Mouse (Mus musculus) spleen, adult 2 months (tissue): ENCODE results near the gene Pkmyt1. TPM values are rescaled to one million over a fixed set of nuclear protein-coding genes. Genes with fewer than 3 reads are reported as not detected.

Experiments
- DNase-seq, 2 experiments: peaks; one replicate each; pipeline versions ENCODE4 v3.0.0 to v3.0.0-alpha.2; 2012 to 2021; ENCODE audit warnings: low spot score in 2 of 2, low read depth in 1 of 2
- H3K27ac ChIP-seq: fragments of 200-500 bp; 2 replicates; pipeline ENCODE4 v1.5.1; 2012; ENCODE audit warnings: low read length, inconsistent platforms; ENCODE audit not compliant: insufficient read depth
- H3K27me3 ChIP-seq: fragments of 200-500 bp; 2 replicates; pipeline ENCODE4 v1.6.1; 2012; ENCODE audit warnings: mild to moderate bottlenecking, moderate library complexity, low read length, inconsistent platforms; ENCODE audit not compliant: control insufficient read depth, insufficient read depth
- H3K36me3 ChIP-seq: fragments of 200-500 bp; 2 replicates; pipeline ENCODE4 v1.6.1; 2012; ENCODE audit warnings: mild to moderate bottlenecking, low read length, inconsistent platforms; ENCODE audit not compliant: control insufficient read depth, insufficient read depth
- H3K4me1 ChIP-seq: fragments of 200-500 bp; 2 replicates; pipeline ENCODE4 v1.6.1; 2011; ENCODE audit warnings: inconsistent platforms; ENCODE audit not compliant: control insufficient read depth, insufficient read depth, insufficient read length
- H3K4me3 ChIP-seq: fragments of 200-500 bp; 2 replicates; pipeline ENCODE4 v1.5.1; 2011; ENCODE audit warnings: mild to moderate bottlenecking, inconsistent platforms; ENCODE audit not compliant: insufficient read depth, insufficient read length; ENCODE audit errors: extremely low read depth
- CTCF ChIP-seq: fragments of 200-500 bp; IDR thresholded peaks from 2 replicates; pipeline ENCODE4 v1.5.1; 2011; ENCODE audit warnings: mild to moderate bottlenecking, inconsistent platforms; ENCODE audit not compliant: insufficient read depth, insufficient read length, insufficient replicate concordance; ENCODE audit errors: extremely low read depth
- POLR2A ChIP-seq: fragments of 200-500 bp; IDR thresholded peaks from 2 replicates; pipeline ENCODE4 v1.6.1; 2011; ENCODE audit warnings: low read depth, low read length, inconsistent platforms
- WGBS: fragments of 180-500 bp; shearing (Covaris S2); methylation state at CpG from one replicate; pipeline ENCODE4 v1.1.7; 2018; 5-methylcytosine and 5-hydroxymethylcytosine counted together
- polyA plus RNA-seq: library from polyadenylated mRNA; depleted of rRNA; stranded (reverse); fragments of >200 nt; gene quantifications from 2 replicates; pipeline ENCODE4 v1.2.3, GENCODE M21; 2012

Gene Pkmyt1
- polyA plus RNA-seq, 1 experiment: 48.3 TPM

- H3K4me1 ChIP-seq: peaks cover 6% of the 10 kb centered on the region; the same call in 1 of the 2 replicates
- no peak for DNase-seq
- H3K27ac ChIP-seq: no peak overlapping the region
- TF ChIP-seq CTCF (no peak), POLR2A (no peak)
- no peaks in the 10 kb centered on the region for H3K36me3 ChIP-seq
- H3K4me3 ChIP-seq: peak overlapping the region; percentile 47; the same call in 1 of the 2 replicates
- H3K27me3 ChIP-seq: peaks cover 13% of the 10 kb centered on the region
- 3% methylated on average over 59 of the region's 101 CpGs for WGBS
These were observed 26.7 kb upstream of the Pkmyt1 start for GRCm38 (mm10) chr17:23699131-23700077.

GRCm38 (mm10) chr17:23700079-23700478 lies 26.1 kb upstream of the Pkmyt1 start:
- no peaks in the 10 kb centered on the region for H3K36me3 ChIP-seq
- peaks cover 6% of the 10 kb centered on the region; the same call in 1 of the 2 replicates for H3K4me1 ChIP-seq
- no peak overlapping the region for H3K27ac ChIP-seq
- TF ChIP-seq CTCF (peak; percentile 34; the same call in 1 of the 2 replicates), POLR2A (no peak)
- DNase-seq: peak; percentile 47 to 82
- 1% methylated on average over 18 of the region's 28 CpGs for WGBS
- H3K4me3 ChIP-seq: peak overlapping the region; percentile 47; the same call in 1 of the 2 replicates
- peaks cover 14% of the 10 kb centered on the region for H3K27me3 ChIP-seq

- H3K36me3 ChIP-seq: no peaks in the 10 kb centered on the region
- no peak overlapping the region for H3K4me3 ChIP-seq
- H3K27me3 ChIP-seq: peaks cover 14% of the 10 kb centered on the region
- no peak for DNase-seq
- no peak overlapping the region for H3K27ac ChIP-seq
- WGBS: 90% methylated on average over 9 of the region's 9 CpGs
- H3K4me1 ChIP-seq: peaks cover 6% of the 10 kb centered on the region; the same call in 1 of the 2 replicates
- TF ChIP-seq POLR2A (no peak), CTCF (no peak)
These were observed 22.8 kb upstream of the Pkmyt1 start for GRCm38 (mm10) chr17:23703301-23703700.

GRCm38 (mm10) chr17:23704741-23705140 lies 21.4 kb upstream of the Pkmyt1 start:
- TF ChIP-seq CTCF (no peak), POLR2A (no peak)
- Histone ChIP-seq H3K27ac (no peak overlapping the region), H3K36me3 (no peaks in the 10 kb centered on the region), H3K4me1 (peaks cover under 1% of the 10 kb centered on the region; the same call in 1 of the 2 replicates), H3K4me3 (no peak overlapping the region), H3K27me3 (peaks cover 7% of the 10 kb centered on the region)
- 70% methylated on average over 7 of the region's 7 CpGs for WGBS
- no peak for DNase-seq

GRCm38 (mm10) chr17:23705525-23706104 lies 20.5 kb upstream of the Pkmyt1 start:
- Histone ChIP-seq H3K27ac (no peak overlapping the region), H3K36me3 (no peaks in the 10 kb centered on the region), H3K27me3 (peaks cover 4% of the 10 kb centered on the region), H3K4me3 (no peak overlapping the region), H3K4me1 (no peaks in the 10 kb centered on the region)
- DNase-seq: no peak
- WGBS: 83% methylated on average over 7 of the region's 7 CpGs
- TF ChIP-seq POLR2A: no peak
- TF ChIP-seq CTCF: no peak

- Histone ChIP-seq H3K27ac (no peak overlapping the region), H3K4me1 (no peaks in the 10 kb centered on the region), H3K27me3 (peaks cover 4% of the 10 kb centered on the region), H3K36me3 (no peaks in the 10 kb centered on the region), H3K4me3 (no peak overlapping the region)
- DNase-seq: peak; percentile 34 to 64
- TF ChIP-seq CTCF (peak; percentile 90; the same call in 1 of the 2 replicates), POLR2A (no peak)
- 3% methylated on average over 3 of the region's 3 CpGs for WGBS
These were observed 19.9 kb upstream of the Pkmyt1 start for GRCm38 (mm10) chr17:23706212-23706611.

- no peak for DNase-seq
- no peaks in the 10 kb centered on the region for H3K36me3 ChIP-seq
- H3K4me3 ChIP-seq: no peak overlapping the region
- no peak overlapping the region for H3K27ac ChIP-seq
- WGBS: 84% methylated on average over 2 of the region's 2 CpGs
- no peak for TF ChIP-seq CTCF
- no peak for TF ChIP-seq POLR2A
- H3K27me3 ChIP-seq: no peaks in the 10 kb centered on the region
- no peaks in the 10 kb centered on the region for H3K4me1 ChIP-seq
These were observed 9.1 kb upstream of the Pkmyt1 start for GRCm38 (mm10) chr17:23717003-23717402.
